Mouse (Mus musculus) thymus, adult 2 months (tissue): Measurements from ENCODE around the gene Defb30.

Source experiments
- CTCF ChIP-seq: fragments of 200-500 bp; IDR thresholded peaks from 2 replicates; pipeline ENCODE4 v1.5.1; 2012; ENCODE audit warnings: mild to moderate bottlenecking, control low read depth, low read length, moderate library complexity, borderline replicate concordance; ENCODE audit not compliant: control insufficient read depth, poor library complexity, insufficient read depth; ENCODE audit errors: extremely low read depth
- POLR2A ChIP-seq: fragments of 200-500 bp; IDR thresholded peaks from 2 replicates; pipeline ENCODE4 v1.6.1; 2012; ENCODE audit warnings: mild to moderate bottlenecking, low read length, control low read depth, moderate library complexity; ENCODE audit not compliant: control insufficient read depth, poor library complexity, insufficient read depth; ENCODE audit errors: extremely low read depth

- TF ChIP-seq CTCF: no peak
- no peak for TF ChIP-seq POLR2A
These were observed 58.5 kb downstream of the Defb30 start for GRCm38 (mm10) chr14:62991271-62991670.
